Mouse (Mus musculus): Measurements from ENCODE around the gene Tnfsf12.

Gene Tnfsf12

DNA sequence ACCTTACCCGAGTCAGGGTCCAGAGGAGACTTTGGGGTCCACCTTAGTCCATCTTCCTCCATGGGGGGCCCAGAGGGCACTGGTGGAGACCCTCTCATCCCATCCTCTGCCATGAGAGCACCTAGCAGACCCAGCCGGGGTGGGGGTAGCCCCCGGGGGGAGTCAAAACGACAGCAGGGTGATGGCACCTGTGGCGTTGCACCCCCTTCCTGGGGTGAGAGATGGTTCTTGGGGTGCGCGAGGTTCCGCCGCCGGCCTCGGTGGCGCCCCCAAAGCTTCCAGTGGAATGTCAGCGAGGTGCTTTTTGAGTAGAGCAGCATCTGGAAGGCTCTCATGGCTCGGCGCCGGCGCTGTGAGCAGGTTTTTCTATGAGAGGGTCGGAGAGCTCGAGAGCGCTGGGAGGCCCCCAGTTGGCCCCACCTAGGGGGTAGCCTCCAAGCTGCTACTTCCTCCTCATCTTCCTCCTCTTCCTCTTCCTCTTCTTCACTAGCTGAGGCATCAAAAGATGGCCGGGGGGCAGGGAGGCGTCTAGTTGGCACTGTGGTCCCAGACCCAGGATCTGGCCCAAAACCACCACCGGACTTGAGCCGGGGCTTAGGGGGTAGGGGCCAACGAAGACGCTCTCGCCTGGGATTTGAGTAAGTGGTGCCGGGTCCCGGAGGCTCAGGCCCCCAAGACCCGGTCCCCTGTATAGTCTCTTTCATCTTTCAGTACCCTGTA lies 15.4 kb downstream of the Tnfsf12 start:
- no peak for DNase-seq

DNA sequence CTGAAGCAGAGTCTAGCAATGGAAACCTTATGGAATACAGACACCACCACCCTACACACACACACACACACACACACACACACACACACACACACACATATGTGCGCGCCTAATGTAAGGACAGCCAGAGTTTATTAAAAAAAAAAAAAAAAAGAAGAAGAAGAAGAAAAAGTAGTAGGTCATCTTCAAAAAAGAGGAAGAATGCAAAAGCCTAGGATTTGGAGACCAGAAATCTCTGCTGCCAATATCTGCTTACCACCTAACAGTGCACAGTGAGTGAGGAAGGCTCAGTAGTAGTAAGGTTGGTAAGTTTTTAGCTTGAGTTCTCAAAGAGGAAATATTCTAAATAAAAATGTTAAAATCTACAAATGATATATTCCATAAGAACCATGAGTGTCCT lies 16.5 kb downstream of the Tnfsf12 start:
- no peak for DNase-seq

DNA sequence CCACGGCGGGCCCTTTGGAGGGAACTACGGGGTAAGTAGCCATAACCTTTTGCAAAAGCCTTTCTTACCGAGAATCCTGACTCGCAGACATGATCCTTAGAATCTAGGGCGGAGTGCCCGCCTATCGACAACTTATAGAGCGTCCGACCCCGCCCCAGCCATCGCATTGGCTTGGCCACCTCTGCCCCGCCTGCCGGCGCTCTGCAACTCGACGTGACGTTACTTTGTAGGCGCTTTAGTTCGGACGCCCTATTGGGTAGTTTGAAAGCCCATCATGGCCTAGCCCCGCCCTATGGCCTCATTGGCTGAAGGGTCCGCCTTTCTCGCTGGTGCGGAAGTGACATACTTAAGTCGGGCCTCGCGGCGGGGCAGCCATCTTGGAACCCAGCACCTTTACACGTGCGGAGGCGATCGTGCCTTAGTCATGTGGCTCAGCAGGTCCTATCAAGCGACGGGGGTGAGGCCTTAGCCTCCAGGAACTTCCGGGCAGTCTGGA lies 23.4 kb downstream of the Tnfsf12 start, which contains the start of gene Eif4a1:
TSS of gene Eif4a1 (minus strand) at position 213 of the 496 bp plus-strand sequence.
- peak; percentile 100 for DNase-seq

DNA sequence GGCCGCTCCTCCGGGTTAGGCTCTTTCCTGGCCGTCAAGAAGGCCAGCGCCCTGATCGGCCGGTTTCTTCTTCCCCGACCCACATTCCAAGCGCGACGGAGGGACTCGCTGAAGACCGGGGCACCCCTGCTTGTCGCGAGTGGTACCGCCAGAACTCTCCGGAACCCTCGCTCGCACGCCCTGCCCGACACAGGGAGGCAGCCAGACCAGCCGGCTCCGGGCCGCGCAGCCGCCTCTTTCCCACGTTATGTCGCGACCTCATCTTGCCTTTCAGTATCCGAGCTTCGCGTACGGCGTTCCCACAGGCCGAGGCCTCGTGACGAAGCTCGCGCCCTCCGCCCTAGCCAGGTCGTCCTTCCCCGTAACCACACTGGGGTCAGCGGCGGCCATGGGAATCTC lies 23.9 kb downstream of the Tnfsf12 start:
- DNase-seq = no peak

DNA sequence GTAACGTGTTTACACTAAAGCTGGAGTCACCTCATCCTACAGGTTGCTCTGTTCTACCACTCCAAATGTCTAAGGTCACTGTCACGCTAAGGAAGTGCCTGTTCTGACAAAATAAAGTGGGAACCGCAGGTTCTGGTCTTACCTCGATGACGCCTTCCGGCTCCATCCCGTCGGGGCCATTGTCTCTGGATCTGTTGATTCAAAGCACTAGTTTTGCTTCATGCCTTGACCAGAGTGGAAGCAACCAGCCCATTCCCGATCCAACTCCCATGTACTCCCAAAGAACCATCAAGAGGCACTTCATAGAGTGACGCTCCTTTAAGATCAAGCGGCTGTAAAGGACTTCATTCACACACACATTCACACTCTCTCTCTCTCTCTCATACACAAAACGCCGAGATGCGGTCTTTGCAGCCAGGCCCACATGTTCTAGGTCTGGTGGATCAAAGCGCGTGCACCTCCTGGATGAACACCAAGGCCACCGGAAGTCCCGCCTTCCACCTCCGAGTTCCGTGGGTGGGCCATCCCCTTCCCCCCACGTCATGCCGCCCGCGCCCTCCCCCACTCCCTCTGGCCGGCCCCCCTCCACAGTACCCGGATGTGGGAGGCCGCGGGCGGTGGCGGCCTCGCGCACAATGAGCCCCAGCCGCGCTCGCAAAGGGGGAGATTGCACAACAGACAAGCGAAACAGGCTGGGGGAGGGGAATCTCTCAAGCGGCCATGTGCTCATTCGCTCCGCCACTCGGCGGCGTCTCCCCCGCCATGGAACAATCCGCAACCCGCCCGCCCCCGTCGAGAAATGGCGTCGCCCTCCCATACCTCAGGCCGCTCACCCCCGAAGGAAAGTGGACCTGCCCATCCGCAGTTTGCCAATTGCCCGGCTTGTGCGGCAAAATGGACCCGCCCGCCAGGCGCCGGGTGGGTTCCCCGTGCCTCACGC lies 24.6 kb downstream of the Tnfsf12 start:
- DNase-seq = peak; percentile 96 to 98

DNA sequence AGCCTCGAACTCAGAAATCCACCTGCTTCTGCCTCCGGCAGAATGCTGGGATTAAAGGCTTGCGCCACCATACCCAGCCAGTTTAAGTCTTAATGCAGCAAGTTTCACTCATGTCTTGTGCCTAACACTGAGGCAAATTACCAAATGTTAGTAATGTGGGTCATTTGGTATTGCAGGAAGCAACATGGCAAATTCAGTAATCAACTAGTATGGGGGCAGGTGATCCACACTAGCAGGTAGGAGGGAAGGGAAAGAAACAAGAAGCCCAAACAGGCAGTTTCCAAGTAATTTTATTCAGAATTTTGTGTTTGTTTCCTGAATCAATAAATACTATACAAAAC lies 29.0 kb downstream of the Tnfsf12 start:
- DNase-seq = no peak

DNA sequence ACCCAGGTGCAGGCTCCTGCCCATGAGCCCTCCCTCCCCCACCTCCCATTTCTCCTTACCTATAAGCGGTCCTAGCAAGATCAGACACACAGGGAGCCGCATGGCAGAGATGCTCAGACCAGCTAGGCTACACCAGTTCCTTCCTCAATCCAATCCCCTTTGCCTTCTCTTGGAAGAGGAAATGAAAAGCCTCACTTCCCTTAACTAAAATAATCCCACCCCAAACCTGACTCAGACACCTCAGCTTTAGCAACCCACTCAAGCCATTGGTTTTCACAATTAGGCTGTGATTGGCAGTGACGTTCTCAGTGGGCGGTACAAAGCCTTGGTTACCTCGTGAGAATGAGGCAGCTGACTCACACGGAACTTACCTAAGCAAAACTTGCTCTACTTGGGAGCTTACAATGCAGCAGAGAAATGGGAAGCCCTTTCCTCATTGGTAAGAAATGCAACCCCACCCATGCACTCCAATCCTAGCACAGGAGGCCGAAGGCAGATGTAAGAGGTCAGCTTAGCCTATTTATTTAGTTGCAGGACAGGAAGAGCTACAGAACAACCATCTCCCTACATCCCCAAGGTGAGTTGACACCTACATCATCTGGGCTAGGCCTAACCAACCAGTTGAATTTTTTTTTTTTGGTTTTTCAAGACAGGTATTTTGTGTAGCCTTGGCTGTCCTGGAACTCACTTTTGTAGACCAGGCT lies 29.5 kb downstream of the Tnfsf12 start, which contains the start of gene Cd68:
TSS of gene Cd68 (minus strand) at position 193 of the 704 bp plus-strand sequence.
- peak; percentile 76 to 79 for DNase-seq

DNA sequence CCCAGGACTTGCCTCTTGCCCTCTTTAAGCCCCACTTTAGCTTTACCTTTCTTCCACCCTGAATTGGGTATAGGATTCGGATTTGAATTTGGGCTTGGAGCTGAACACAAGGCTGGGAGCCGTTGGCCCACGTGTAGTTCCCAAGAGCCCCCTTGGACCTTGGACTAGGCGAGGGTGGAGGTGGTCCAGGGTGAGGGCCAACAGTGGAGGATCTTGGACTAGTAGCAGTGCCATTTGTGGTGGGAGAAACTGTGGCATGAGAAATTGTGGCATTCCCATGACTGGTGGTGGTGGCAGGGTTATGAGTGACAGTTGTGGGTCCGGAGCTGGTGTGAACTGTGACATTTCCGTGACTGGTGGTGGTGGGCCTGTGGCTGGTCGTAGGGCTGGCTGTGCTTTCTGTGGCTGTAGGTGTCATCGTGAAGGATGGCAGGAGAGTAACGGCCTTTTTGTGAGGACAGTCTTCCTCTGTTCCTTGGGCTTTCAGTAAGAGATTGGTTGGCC lies 30.1 kb downstream of the Tnfsf12 start:
- DNase-seq = peak; percentile 16 to 26

DNA sequence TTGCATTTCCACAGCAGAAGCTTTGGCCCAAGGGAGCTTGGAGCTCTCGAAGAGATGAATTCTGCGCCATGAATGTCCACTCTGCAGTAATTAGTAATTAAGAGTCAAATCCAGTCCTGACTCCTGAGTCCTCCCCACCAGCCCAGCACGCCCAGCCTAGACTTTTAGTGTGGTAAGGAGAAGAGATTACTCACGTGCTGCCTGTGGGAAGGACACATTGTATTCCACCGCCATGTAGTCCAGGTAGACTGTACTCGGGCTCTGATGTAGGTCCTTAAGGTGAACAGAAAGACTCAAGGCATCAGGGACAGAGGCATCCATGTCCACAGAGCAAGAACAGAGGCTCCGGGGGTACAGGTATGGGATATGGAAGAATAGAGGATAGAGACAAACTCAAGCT lies 30.8 kb downstream of the Tnfsf12 start:
- no peak for DNase-seq

DNA sequence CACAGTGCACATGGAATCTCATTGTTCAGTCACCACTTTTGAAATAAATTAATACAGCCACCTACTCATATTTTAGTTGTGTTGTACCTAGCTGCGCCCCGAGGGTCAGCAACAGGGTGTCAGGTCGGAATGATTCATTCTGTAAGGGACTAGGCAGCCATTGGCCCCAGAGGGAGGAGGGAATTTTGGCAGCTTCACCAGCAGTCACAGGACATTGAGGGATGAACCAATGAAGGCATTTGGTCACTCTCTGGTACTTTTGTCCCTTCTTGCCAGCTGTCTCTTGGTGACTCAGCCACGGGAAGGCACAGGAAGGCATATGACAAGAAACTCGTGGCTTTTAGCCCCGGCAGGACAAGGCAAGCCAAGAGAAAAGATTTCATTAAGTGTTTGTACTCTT lies 31.9 kb downstream of the Tnfsf12 start:
- peak; percentile 14 to 32 for DNase-seq

DNA sequence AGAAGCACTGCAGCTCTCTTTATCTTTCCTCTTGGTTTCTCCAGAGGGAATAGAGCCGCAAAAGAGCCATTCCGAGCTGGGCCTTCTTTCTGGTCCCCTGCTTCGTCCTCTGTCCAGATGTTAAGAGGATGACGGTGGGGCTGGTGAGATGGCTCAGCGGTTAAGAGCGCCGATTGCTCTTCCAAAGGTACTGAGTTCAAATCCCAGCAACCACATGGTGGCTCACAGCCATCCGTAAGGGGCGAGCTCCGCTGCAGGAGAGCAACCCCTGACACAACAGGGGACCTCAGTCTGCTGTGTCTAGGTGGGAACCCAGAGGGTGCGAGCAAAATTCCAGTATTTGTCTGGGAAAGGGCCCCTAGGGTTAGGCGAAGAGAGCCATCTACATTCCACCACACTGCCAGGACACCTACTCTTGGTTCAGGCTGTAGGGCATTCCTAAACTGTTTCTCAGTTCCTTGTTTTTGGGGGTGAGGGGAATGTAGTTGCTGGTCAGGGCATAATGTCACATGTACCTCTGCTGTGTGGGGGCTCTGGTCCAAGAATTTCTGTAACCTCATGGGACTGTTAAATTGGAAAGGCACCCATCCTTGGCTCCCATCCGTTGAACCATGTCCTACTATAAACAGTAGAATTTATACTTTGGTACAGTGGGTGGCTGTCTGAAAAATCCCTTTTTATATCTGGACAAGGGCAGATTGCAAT lies 32.5 kb downstream of the Tnfsf12 start:
- DNase-seq = no peak

DNA sequence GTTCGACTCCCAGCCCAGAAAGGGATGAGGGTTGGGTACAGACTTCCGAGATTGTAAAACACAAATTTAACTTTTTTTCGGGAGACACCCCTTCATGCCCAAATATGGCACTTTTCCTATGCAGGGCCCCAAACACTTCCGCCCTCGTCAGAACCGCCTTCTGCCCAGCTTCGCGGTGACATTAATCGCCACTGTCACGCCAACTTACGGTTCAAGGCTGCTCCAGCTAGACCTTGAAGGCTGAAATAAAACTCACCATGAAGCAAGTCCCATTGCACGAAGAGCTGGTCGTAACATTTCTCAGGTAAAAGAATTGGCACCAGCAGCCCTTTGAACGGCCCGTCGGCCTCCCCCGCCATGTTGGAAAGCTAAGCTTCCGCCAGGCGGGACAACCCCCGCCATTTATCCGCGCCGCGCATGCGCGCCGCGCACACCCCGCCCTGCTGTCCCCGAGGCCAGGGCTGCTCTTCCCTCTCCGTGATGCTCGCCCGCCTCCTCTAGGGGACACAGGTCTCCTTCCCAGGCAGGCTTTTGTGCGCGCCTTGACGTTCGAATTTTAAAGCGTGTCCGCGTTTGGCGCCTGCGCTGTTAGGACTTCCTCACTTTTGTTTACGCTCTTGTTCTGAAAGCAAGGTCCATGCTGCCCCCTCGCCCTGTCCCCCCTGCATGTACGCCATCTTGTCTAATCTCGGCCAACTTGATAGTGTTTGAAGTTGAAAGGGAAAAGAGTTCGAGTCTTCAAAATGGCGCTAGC lies 33.3 kb downstream of the Tnfsf12 start, which contains the start of gene Mpdu1:
TSS of gene Mpdu1 (minus strand) at position 430 of the 754 bp plus-strand sequence.
- DNase-seq = peak; percentile 97 to 99

DNA sequence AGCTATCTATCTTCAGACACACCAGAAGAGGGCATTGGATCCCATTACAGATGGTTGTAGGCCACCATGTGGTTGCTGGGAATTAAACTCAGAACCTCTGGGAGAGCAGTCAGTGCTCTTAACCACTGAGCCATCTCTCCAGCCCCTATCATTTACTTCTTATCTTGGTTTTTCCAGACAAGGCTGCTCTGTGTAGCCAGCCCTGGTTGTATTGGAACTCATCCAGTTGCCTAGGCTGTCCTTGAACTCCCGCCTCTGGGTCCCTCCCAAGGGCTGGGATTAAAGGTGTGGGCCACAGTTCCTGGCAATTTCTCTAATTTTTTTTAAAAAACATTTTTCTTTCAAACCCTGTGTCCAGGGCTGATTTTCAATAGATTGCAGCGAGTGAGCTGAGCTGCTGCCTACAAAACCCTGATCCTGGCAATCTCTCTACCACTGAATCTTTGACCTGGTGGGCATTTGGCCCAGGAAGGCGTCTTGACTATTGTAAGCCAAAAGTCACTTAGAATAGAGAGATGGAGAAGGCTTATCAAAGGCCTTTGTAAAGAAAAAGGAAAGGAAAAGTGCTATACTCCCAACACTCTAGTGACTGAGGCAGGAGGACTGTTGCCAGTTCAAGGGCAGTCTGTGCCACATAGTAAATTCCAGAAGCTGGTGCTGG lies 34.3 kb downstream of the Tnfsf12 start:
- DNase-seq = no peak

DNA sequence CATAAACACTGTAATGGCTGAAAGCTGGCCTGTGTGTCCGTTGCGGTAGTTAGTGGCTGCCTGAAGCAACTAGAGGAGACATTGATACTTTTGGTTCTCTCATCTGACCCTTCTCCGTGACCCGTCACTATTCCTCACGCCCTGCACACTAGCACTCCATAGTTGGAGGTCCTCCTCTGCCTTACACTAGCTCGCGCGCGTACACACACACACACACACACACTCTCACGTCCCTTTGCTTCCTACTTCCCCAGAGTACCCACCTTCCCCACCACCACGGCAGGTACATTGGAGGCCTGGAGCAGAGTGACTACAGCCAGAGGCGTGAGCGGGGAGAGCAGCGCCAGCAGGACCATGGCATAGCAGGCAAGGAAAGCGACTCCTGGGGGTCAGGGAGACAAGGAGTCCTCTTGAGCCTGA lies 38.2 kb downstream of the Tnfsf12 start:
- DNase-seq = peak in 1 of 2 experiments; percentile 24

DNA sequence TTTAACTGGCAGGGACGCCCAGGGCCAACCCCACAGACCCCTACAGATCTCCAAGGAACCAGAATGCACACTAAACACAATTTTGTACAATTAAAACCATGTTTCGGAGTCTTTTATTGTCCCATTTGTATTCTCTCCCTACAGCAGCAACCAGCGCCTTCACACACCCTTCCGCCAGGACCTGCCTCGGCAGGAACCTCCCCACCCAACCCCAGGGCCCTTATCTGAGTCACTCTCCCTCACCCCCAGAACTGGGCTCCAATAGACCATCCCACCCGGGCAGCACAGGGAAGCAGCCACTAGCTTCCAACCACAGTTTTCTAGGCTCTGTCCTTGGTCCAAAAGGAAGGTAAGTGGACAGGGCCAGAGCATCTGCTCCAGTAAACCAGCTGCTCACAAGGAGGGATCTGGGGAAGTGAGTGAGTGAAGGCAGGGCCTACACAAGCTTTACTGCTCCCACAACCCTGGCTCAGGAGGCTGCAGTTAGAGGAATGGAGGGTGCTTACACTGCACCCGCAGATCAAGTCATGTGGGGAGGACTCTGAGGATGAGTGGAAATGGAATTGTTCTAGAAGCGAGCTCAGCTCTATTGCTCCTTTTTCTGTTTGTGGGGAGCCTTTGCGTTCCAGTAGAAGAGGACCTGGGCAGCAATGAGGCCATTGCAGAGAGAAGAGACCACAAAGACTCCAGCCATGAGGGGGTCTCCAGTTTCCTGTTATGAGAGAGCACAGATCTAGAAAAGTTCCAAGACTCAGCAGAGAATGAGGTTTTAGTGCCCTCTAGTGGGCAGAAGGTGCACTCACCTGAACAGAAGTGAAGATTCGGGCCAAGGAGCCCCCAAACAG lies 38.8 kb downstream of the Tnfsf12 start:
- peak in 1 of 2 experiments; percentile 66 for DNase-seq

DNA sequence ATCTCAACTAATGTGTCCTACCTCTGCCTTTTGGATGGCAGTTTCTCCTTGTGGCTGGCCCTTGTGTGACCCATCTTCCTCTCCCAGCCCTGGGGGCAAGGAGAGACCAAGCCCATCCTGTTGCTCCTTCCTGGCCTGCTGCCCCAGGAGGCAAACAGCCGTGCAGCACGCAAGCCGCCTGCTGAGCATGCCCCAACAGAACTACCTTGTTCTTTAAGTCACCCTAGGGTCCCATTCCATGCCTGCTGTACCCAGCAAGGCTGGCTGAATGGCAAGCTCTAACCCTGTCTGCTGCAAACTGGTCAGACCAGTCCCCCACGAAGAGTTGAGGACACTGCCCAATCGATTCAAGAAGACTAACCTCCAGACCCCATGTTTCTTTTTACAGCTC lies 39.6 kb downstream of the Tnfsf12 start:
- peak in 1 of 2 experiments; percentile 24 for DNase-seq

DNA sequence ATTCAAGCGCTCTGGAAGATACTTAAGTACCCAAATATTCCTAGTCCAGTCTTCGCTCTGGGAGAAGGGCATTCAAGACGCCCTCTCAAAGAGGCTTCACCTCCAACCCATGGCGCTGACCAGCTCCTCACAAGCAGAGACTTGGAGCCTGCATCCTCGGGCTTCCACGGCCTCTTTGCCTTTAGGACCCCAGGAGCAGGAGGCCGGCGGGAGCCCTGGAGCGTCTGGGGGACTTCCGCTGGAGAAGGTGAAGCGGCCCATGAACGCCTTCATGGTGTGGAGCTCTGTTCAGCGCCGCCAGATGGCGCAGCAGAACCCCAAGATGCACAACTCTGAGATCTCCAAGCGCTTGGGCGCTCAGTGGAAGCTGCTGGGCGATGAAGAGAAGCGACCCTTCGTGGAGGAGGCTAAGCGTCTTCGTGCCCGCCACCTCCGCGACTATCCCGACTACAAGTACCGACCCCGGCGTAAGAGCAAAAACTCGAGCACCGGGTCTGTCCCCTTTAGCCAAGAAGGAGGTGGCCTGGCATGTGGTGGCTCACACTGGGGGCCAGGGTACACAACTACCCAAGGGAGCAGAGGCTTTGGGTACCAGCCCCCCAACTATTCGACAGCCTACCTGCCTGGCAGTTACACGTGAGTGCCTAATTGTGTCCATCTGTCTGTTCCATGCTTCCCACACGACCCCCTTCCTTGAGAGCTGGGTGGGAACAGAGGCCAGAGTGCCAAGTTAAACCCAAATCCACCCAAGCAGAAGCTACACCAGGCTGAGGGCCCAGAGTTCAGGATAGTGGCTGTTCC lies 40.2 kb downstream of the Tnfsf12 start, which contains the start of gene Sox15:
TSS of gene Sox15 (plus strand) at position 51 of the 801 bp plus-strand sequence.
- peak; percentile 80 for DNase-seq

DNA sequence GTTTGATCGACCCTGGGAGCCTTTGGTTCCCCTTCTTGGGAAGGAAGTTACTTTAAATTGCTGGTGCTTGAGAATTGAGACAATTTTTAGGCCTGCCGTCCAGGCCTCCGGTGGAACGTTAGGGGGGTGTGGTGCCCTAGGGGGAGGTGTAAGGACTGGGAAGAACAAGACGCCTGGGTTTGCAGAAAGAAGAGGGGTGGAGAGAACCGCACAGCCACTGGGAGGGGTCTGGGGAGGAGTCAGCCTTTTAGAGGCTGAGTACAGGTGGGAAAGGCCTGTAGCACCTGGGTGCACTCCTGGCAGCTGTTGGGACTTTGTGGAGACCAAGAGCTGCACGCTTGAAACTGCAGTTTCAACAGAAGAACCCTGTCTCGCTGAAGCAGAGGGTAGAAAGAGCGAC lies 40.9 kb downstream of the Tnfsf12 start:
- DNase-seq = peak; percentile 17 to 37

DNA sequence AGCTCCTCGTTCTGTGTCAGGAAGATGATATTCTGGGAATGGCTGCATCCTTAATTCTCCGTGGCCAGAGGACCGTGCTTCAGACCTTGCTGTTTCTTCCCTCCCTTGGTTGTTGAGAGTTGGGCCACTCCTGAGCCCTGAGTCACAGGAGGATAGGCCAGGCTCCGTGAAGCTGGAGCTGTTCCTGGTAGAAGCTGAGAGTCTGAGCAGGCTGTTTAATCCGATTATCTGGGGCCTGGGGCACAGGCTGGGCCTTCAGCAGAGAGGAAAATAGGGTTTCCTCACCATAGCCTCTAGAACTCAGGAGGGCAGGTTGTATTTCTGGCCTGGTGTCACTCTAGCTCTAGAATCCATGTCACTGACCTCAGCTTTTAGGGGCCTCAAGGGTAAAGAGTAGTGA lies 42.2 kb downstream of the Tnfsf12 start:
- no peak for DNase-seq
